Mouse (Mus musculus): ENCODE measurements around the gene Atp5s. TPM values are rescaled to one million over a fixed set of nuclear protein-coding genes. Genes with fewer than 3 reads are reported as not detected.

Gene Atp5s
- polyA plus RNA-seq, 1 experiment, result 20.2 TPM

DNA sequence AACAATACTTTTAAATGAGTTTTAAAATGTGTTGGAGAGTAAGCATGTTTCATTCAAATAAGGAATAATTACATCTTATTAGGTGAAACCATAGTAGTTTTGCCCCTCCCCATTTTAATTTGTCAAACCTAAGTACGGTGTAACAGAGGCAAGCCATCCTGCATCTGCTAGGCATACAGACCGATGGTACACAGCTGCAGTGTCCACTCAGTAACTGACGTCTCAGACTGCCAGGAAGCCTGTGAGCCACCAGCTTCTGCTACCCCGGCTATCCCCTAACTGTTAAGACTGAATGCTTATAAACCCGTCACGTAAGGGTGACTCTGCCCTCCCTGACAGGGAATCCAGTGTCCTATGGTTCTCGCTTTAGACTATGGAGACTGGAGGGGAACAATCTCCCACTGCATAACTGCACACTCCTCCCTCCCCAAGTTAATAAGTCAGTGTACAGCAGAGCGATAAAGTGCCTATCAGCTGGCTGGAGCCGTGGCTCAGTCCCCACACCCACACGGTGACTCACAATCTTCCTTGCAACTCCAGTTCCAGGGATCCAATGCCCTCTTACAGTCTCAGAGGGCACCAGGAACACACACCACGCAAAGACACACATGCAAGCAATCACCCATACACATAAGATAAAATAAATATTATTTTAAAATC, 19.8 kb upstream of the Atp5s start:
- Histone ChIP-seq H3K4me1 (ENCODE audit: control insufficient read depth, insufficient read depth, low read length) (no peaks in the 10 kb centered on the region), H3K27ac (ENCODE audit: insufficient read depth, low read depth, low read length) (no peak overlapping the region), H3K27me3 (replicated peaks; ENCODE audit: control insufficient read depth, insufficient read depth, low read length) (no peaks in the 10 kb centered on the region), H3K36me3 (ENCODE audit: control insufficient read depth, insufficient read depth, low read length) (no peaks in the 10 kb centered on the region; the same call in 1 of the 2 replicates), H3K4me3 (ENCODE audit: insufficient read depth, low read depth, low read length) (no peak overlapping the region)
- WGBS, result 54% methylated on average over 11 of the region's 11 CpGs
- TF ChIP-seq CTCF (conservative IDR thresholded peaks at IDR 0.05; ENCODE audit: insufficient read depth, insufficient read length, low read depth, low read length) (no peak), POLR2A (IDR thresholded peaks at IDR 0.05; ENCODE audit: low read depth, low read length) (no peak)
- DNase-seq, result no peak

GRCm38 (mm10) chr12:69713628-69714027, 11.1 kb upstream of the Atp5s start:
- H3K27me3 ChIP-seq (replicated peaks; ENCODE audit: control insufficient read depth, insufficient read depth, low read length), result no peaks in the 10 kb centered on the region
- no peaks in the 10 kb centered on the region for H3K4me1 ChIP-seq (ENCODE audit: control insufficient read depth, insufficient read depth, low read length)
- DNase-seq, result peak; percentile 72
- no peak overlapping the region for H3K4me3 ChIP-seq (ENCODE audit: insufficient read depth, low read depth, low read length)
- no peak overlapping the region; the same call in 1 of the 2 replicates for H3K27ac ChIP-seq (ENCODE audit: insufficient read depth, low read depth, low read length)
- TF ChIP-seq POLR2A (IDR thresholded peaks at IDR 0.05; ENCODE audit: low read depth, low read length), result no peak
- TF ChIP-seq CTCF (conservative IDR thresholded peaks at IDR 0.05; ENCODE audit: insufficient read depth, insufficient read length, low read depth, low read length), result no peak
- no peaks in the 10 kb centered on the region; the same call in 1 of the 2 replicates for H3K36me3 ChIP-seq (ENCODE audit: control insufficient read depth, insufficient read depth, low read length)

DNA sequence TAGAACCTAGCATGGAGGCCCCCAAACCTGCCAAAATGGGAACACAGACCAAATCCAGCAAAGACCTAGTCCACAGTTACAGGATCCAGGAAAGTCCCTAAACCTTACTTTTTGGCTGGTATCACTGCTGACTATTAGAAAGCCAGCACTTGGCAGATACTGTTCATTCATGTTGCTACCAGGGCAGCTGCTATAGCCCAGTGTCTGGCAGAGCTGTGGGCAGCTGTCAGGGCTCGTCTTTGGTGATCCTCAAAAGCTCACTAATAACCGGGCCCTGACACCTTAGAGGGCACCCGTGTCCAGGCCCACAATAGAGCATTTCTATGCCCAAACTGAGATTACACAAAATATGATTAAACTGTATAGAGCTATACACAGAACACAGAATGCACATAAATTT, 1.9 kb upstream of the Atp5s start:
- Histone ChIP-seq H3K36me3 (ENCODE audit: control insufficient read depth, insufficient read depth, low read length) (no peaks in the 10 kb centered on the region), H3K27ac (ENCODE audit: insufficient read depth, low read depth, low read length) (no peak overlapping the region), H3K4me1 (ENCODE audit: control insufficient read depth, insufficient read depth, low read length) (peaks cover 6% of the 10 kb centered on the region; the same call in 1 of the 2 replicates), H3K27me3 (replicated peaks; ENCODE audit: control insufficient read depth, insufficient read depth, low read length) (no peaks in the 10 kb centered on the region), H3K4me3 (ENCODE audit: insufficient read depth, low read depth, low read length) (no peak overlapping the region)
- DNase-seq, result no peak
- TF ChIP-seq CTCF (conservative IDR thresholded peaks at IDR 0.05; ENCODE audit: insufficient read depth, insufficient read length, low read depth, low read length), result no peak
- TF ChIP-seq POLR2A (IDR thresholded peaks at IDR 0.05; ENCODE audit: low read depth, low read length), result no peak
- WGBS, result 85% methylated on average over 3 of the region's 3 CpGs

GRCm38 (mm10) chr12:69723376-69723775, 1.4 kb upstream of the Atp5s start:
- peak; percentile 24 for DNase-seq
- peaks cover 6% of the 10 kb centered on the region; the same call in 1 of the 2 replicates for H3K4me1 ChIP-seq (ENCODE audit: control insufficient read depth, insufficient read depth, low read length)
- H3K27ac ChIP-seq (ENCODE audit: insufficient read depth, low read depth, low read length), result no peak overlapping the region
- TF ChIP-seq CTCF (conservative IDR thresholded peaks at IDR 0.05; ENCODE audit: insufficient read depth, insufficient read length, low read depth, low read length) (no peak), POLR2A (IDR thresholded peaks at IDR 0.05; ENCODE audit: low read depth, low read length) (no peak)
- no peaks in the 10 kb centered on the region for H3K36me3 ChIP-seq (ENCODE audit: control insufficient read depth, insufficient read depth, low read length)
- WGBS, result 38% methylated on average over 2 of the region's 2 CpGs
- H3K4me3 ChIP-seq (ENCODE audit: insufficient read depth, low read depth, low read length), result peak overlapping the region; percentile 82
- H3K27me3 ChIP-seq (replicated peaks; ENCODE audit: control insufficient read depth, insufficient read depth, low read length), result no peaks in the 10 kb centered on the region

DNA sequence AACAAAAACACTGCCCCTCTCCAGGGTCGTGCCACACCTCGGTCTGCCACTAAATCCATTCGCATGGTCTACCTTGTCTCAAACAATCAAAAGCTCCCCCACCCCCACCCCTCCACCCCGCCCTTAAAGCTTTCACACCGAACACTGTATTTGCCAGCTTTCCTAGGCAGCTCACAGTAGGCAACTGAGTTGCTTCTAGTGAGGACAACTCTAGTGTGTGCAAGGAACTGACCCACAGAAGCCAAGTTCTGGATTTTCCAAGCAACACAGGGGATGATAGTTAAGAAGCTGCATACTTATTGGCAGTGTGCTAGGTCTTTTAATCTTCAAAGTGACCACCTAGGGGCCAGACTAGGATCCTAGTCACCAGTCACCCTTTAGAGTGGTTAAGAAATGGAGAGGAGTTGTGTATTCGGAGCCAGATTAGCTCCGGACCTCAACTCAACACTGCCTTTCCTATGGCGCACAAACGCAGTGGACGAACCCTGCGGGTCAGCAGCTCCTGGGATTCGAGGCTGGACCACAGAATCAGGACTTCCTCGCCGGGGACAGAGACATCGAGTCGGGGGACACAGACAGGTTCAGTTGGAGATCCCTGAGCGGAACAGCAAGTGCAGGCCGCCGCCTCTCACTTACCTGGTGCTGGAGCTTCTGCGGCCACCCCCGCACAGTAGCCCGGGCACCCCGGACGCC, 586 bp upstream of the Atp5s start:
- peak overlapping the region; percentile 30 for H3K27ac ChIP-seq (ENCODE audit: insufficient read depth, low read depth, low read length)
- H3K4me1 ChIP-seq (ENCODE audit: control insufficient read depth, insufficient read depth, low read length), result peaks cover 6% of the 10 kb centered on the region; the same call in 1 of the 2 replicates
- H3K27me3 ChIP-seq (replicated peaks; ENCODE audit: control insufficient read depth, insufficient read depth, low read length), result no peaks in the 10 kb centered on the region
- WGBS, result 3% methylated on average over 24 of the region's 24 CpGs
- peak overlapping the region; percentile 82 for H3K4me3 ChIP-seq (ENCODE audit: insufficient read depth, low read depth, low read length)
- H3K36me3 ChIP-seq (ENCODE audit: control insufficient read depth, insufficient read depth, low read length), result no peaks in the 10 kb centered on the region
- no peak for TF ChIP-seq POLR2A (IDR thresholded peaks at IDR 0.05; ENCODE audit: low read depth, low read length)
- TF ChIP-seq CTCF (conservative IDR thresholded peaks at IDR 0.05; ENCODE audit: insufficient read depth, insufficient read length, low read depth, low read length), result no peak
- DNase-seq, result peak; percentile 25

GRCm38 (mm10) chr12:69729246-69729645, 4.5 kb downstream of the Atp5s start:
- Histone ChIP-seq H3K36me3 (ENCODE audit: control insufficient read depth, insufficient read depth, low read length) (no peaks in the 10 kb centered on the region), H3K4me1 (ENCODE audit: control insufficient read depth, insufficient read depth, low read length) (peaks cover 10% of the 10 kb centered on the region), H3K27me3 (replicated peaks; ENCODE audit: control insufficient read depth, insufficient read depth, low read length) (no peaks in the 10 kb centered on the region), H3K4me3 (ENCODE audit: insufficient read depth, low read depth, low read length) (no peak overlapping the region), H3K27ac (ENCODE audit: insufficient read depth, low read depth, low read length) (no peak overlapping the region)
- WGBS, result 100% methylated on average over 1 of the region's 1 CpGs
- no peak for DNase-seq
- TF ChIP-seq CTCF (conservative IDR thresholded peaks at IDR 0.05; ENCODE audit: insufficient read depth, insufficient read length, low read depth, low read length), result no peak
- TF ChIP-seq POLR2A (IDR thresholded peaks at IDR 0.05; ENCODE audit: low read depth, low read length), result no peak

DNA sequence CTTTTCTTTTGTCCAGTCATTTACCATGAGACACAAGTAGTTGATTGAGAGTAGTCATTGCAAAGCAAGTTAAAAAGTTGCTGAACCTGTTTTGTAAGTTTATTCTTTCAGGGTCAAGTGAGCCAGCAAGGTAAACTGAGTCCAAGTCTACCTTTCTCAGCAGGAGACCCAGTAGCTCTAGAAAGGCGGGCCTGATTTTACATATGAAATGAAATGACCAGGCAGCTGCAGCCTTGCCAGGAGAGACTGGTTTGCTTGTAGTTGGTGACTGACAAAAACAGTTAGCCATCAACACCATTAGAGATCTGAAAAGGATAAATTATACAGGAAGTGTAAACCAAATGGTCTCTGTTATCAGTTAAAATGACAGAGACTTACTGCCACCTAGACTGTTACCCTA, 5.6 kb downstream of the Atp5s start:
- Histone ChIP-seq H3K4me3 (ENCODE audit: insufficient read depth, low read depth, low read length) (no peak overlapping the region), H3K27ac (ENCODE audit: insufficient read depth, low read depth, low read length) (no peak overlapping the region), H3K4me1 (ENCODE audit: control insufficient read depth, insufficient read depth, low read length) (peaks cover 9% of the 10 kb centered on the region), H3K36me3 (ENCODE audit: control insufficient read depth, insufficient read depth, low read length) (no peaks in the 10 kb centered on the region), H3K27me3 (replicated peaks; ENCODE audit: control insufficient read depth, insufficient read depth, low read length) (no peaks in the 10 kb centered on the region)
- TF ChIP-seq CTCF (conservative IDR thresholded peaks at IDR 0.05; ENCODE audit: insufficient read depth, insufficient read length, low read depth, low read length), result no peak
- WGBS, result 94% methylated on average over 1 of the region's 1 CpGs
- DNase-seq, result no peak
